In the genomic region with DNA sequence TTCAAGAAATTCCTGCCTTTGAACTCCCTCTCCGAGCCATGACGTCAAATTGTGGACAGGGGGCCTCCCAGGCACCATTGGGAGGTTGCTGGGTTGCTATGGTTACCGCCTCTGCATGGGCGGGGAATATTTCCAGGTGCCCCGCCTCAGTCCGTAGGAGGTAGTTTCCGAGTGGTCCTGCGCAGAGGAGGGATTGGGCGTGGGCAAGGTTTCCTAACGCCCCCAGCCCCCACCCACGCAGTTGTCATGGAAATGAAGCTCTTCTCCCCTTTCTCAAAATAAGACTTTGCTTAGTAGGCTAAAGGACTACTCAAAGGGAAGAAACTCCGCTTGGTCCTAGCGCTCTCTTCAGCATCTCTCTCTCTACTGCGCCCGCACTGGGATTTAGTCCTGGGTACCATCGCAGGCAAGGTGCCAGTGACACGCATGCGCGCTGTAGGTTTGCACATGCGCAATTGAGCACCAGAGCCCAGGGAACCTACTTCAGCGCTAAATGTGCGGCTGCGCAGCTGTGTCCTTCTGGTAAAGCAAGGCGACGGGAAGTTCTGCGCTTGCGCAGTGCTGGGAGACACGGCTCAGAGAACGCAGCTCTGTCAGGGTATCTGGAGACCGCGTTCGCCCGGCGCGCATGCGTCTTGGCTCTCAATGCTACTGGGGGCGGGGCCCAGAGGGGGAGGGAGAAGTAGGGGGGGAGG, we compare ENCODE assay signal across 8 mouse cellular contexts. TPM values are rescaled to one million over a fixed set of nuclear protein-coding genes. Genes with fewer than 3 reads are reported as not detected.
DNase-seq lines count a peak whose midpoint lies in the region; ATAC-seq lines count a peak whose summit lies in the region.

A gene (plus strand): TSS at position 645 of the 695 bp plus-strand sequence.

- H3K4me2 ChIP-seq in intestine, embryonic 14.5 days (ENCODE audit: low read length), result peak within 1 kb of the TSS; percentile 81

- H3K4me3 ChIP-seq in intestine, embryonic 14.5 days (ENCODE audit: low read depth, low read length), result peak within 1 kb of the TSS; percentile 51

- WGBS in intestine, embryonic 14.5 days, result under 1% methylated on average over 37 of the region's 37 CpGs

- DNase-seq in adrenal gland, adult 18-20 months (ENCODE audit: low spot score in 2 of 2), result peak; percentile 98
- peak; percentile 100 for DNase-seq in embryo, embryonic 11 days
- DNase-seq in gastrocnemius, postnatal 25 days, result peak; percentile 98
- peak; percentile 97 for DNase-seq in intestine, embryonic 14.5 days (ENCODE audit: low spot score)
- DNase-seq in left cerebral cortex, postnatal 14 days (ENCODE audit: low spot score in 2 of 2), result peak; percentile 100
- peak; percentile 100 for DNase-seq in mesoderm, embryonic 11.5 days (ENCODE audit: low read depth, low spot score)
- peak; percentile 100 for DNase-seq in right cerebral cortex, postnatal 36 days (ENCODE audit: low spot score in 2 of 2)
- peak; percentile 99 for DNase-seq in yolk sac, embryonic 10.5 days (ENCODE audit: low spot score)

- no peaks in the 10 kb centered on the region for H3K9me3 ChIP-seq in intestine, embryonic 14.5 days (ENCODE audit: control insufficient read depth, low read length)

- intact Hi-C loops in left cerebral cortex, postnatal 14 days (cut with DNase I), result loop anchor here (5.0 to 10.0 kb wide), 2 partner anchors 66 to 93 kb away; a partner anchor contains a TSS

- peak within 1 kb of the TSS; percentile 42 for H3K9ac ChIP-seq in intestine, embryonic 14.5 days (ENCODE audit: low read length)

- peaks cover 6% of the 10 kb centered on the region; the same call in 1 of the 2 replicates for H3K36me3 ChIP-seq in intestine, embryonic 14.5 days (ENCODE audit: control insufficient read depth, insufficient read depth, low read length)

- peak within 1 kb of the TSS; percentile 74 for H3K27ac ChIP-seq in intestine, embryonic 14.5 days (ENCODE audit: low read depth)

- H3K27me3 ChIP-seq in intestine, embryonic 14.5 days (replicated peaks; ENCODE audit: control insufficient read depth, insufficient read depth, low read length), result peaks cover 29% of the 10 kb centered on the region

- H3K4me1 ChIP-seq in intestine, embryonic 14.5 days (replicated peaks; ENCODE audit: control insufficient read depth, insufficient read depth, low read length), result peaks cover 9% of the 10 kb centered on the region

- peak; percentile 91 for ATAC-seq in intestine, embryonic 14.5 days (replicated peaks; ENCODE audit: low FRiP score, low TSS enrichment, low read depth)

RNA-seq across cellular contexts. Expression of the gene that starts here (rescaled TPM):
- 10 to 100 TPM in 1 of 2 experiments, 1 to 10 TPM in 1; 9.3 to 12.2 TPM for total RNA-seq in adrenal gland, adult 18-20 months (2021)
- total RNA-seq in gastrocnemius, postnatal 25 days (2021), result 1 to 10 TPM; 4.3 to 4.9 TPM
- polyA plus RNA-seq in intestine, embryonic 14.5 days (2014; fragmentation: Nextera tagmentation; extraction: Ambion mirVana), result 2.8 and 3.2 TPM in 2 replicates
- total RNA-seq in left cerebral cortex, postnatal 14 days (2021), result 10 to 100 TPM; 39.9 to 42.2 TPM

Comparison
In these comparisons a context has a peak if more than half of its experiments do, and no peak if none do; other contexts are left out.
1. Peak in every context shown above with its lines: DNase-seq, ATAC-seq, H3K4me3 ChIP-seq and H3K27ac ChIP-seq.